Mouse (Mus musculus) CD8-positive naive resting alpha-beta T cell, adult 2 months (primary cell): Measurements from ENCODE around the gene Recql5.

ENCODE experiments used
- DNase-seq, 2 experiments: peaks; one replicate each; pipeline ENCODE4 v3.0.0; 2022; ENCODE audit warnings: low read depth in 2 of 2, low spot score in 2 of 2

Recql5 gene

GRCm38 (mm10) chr11:115901338-115902161 lies 31.7 kb downstream of the Recql5 start:
- no peak for DNase-seq

DNA sequence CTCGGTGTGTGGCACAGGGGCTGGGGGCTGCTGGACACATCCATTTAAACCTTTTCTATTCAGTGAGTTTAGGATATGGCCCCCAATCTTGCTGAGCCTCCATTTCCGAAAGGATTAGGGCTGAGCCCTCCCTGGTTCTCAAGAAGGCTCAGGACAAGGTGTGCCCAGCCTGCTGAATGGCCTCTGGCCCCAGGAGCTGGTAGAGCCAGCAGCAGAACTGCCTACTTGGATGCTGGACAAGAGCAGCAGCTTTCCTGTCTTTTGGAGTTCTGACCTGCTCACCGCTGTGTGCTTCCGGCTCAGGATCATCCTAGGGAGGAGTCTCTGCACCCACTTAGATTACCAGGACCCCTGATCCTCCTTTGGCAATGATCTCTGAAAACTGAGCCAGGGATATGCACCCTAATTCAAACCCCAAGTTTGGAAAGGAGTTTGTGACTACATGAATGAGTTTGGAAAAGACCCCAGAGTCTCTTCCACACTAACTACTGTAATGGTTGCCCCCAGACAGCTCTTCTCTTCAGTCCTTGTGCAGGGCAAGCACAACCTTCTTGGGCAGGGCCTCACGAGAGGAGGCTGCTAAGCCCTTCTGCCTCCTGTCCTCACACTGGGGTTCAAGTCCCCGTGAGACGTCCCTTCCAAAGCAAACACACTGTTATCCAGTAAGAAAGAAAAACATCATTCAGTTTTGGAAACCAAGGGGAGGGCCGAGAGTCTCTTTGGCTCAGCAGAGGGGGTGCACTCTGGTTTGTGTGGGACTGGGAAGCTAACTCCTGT lies 32.5 kb downstream of the Recql5 start:
- no peak for DNase-seq

- no peak for DNase-seq
Observed at GRCm38 (mm10) chr11:115899486-115900266, 33.6 kb downstream of the Recql5 start, which contains the start of gene Smim5. Gene Smim5 (plus strand): TSS chr11:115899966.

- peak; percentile 46 to 64 for DNase-seq
Observed at GRCm38 (mm10) chr11:115898886-115899285, 34.4 kb downstream of the Recql5 start.

DNA sequence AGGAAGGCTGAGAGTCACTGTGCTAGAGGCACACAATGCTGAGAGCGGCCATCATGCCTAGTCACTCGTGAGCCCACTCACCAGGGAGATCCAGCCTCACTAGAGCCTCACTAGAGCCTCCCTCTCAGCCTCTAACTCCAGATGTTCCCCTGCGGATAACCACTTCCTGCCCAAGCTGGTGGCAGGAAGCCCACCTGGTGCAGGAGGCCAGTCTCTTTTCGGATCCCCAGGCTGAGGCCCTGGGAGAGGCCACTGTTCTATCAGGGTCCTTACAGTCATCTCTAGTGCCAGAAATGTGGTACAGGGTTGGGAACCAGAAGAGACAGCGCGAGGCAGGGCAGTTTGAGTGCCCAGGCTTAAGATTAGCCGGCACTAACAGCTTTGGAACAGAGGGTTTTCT lies 34.8 kb downstream of the Recql5 start:
- peak; percentile 10 to 26 for DNase-seq

DNA sequence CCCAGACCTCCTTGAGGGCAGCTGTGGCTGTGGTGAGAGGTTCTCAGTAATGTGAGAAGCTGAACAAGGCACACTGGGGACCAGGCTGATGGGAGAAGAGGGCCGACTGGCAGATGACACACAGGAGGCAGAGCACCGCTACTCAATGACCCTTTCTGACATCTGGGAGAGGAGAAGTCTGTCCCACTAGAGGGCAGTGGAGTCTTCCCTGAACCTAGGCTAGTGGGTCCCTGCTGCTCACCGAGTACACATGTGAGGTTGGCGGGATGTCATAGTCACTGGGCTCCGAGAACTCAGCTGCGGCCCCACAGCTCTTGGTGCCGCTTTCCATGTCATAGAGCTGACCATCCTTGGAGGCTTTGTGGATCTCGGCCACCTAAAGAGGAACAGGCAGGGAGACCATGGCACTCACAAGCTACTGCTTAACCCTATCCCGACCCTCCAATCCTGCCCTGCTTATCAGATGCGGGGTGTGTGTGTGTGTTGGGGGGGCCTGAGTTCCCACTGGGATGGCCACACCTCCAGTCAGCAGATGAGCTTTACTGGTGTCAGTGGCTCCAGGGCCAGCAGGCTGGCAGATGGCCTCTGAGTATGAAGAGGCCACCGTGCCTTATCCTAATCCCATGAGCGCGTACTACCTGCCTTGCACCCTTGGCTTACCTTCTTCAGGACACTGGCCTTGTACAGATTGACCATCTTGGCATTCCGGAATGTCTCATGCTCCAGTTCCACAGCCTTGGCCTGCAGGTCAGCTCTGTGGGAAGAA lies 38.3 kb downstream of the Recql5 start:
- DNase-seq, result no peak

DNA sequence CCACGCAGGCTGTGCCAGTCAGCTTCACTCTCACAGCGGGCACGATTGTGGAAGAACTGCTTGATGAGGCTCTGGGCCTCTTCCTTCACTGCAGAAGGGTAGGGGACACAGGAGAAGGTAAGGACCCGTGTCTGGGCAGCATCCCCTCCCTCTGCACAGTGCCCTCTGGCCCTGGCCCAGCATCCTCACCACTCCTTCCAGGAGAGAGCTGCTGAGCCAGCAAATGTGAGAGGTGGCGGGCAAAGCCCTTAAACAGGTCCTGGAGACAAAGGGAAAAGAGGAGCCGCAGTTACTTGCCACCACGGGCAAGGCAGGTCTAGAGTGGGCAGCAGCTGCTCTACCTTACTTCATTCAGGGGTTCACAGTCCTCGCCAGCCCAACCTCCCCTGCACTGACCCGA lies 40.2 kb downstream of the Recql5 start:
- DNase-seq, result no peak

- no peak for DNase-seq
Observed at GRCm38 (mm10) chr11:115892213-115892612, 41.1 kb downstream of the Recql5 start.

DNA sequence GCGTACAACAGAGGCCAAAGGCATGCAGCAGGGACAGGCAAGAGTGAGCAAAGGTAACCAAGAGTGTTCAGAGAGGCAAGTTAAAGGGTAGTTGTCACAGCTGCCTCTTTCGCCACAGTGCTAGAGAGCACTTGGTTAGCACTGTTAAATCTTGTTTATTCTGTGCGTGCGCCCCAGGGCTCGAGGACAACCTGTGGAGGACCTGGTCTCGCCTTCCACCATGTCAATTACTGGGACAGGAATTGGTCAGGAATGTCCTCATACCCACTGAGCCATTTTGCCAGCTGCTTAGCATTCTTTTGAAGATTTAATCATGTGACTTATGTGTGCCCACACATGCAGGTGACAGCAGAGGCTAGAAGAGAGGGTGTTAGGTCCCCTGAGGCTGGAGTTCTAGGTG lies 44.1 kb downstream of the Recql5 start:
- DNase-seq, result no peak

DNA sequence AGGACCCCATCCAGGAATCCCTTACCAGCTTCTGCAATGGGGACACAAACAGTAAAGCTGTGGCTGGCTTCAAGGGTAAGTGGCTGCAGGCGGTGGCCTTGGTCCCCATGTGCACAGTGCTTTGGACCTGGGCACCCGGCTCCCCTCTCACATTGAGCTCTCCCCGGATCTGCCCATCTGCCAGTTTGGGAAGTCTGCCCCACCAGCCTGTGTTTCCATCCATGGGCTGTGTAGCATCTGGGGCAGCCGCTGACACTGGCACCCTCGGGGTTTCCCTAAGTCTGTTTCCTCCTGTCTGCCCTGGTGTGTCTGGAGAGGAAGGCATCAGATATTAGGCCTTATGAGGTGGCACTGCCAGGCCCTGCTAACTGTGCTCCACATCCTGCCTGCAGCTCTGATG lies 45.3 kb downstream of the Recql5 start:
- DNase-seq, result no peak

DNA sequence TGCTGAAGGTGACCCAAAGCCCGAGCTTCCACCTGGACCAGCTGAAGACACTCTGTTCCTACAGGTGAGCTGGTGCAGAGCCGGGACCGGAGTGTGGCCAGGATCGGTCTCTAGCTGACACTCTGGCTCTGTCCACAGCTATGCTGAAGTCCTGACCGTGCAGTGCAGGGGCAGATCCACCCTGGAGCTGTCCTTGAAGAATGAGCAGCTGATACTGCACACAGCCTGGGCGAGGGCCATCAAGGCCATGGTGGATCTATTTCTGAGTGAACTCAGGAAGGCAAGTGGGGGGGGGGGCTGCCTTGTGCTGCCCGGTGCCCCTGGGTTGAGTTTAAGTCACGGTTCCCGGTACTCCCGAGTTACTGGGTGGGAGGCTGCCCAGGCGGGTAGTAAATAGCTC lies 46.8 kb downstream of the Recql5 start:
- DNase-seq, result no peak

DNA sequence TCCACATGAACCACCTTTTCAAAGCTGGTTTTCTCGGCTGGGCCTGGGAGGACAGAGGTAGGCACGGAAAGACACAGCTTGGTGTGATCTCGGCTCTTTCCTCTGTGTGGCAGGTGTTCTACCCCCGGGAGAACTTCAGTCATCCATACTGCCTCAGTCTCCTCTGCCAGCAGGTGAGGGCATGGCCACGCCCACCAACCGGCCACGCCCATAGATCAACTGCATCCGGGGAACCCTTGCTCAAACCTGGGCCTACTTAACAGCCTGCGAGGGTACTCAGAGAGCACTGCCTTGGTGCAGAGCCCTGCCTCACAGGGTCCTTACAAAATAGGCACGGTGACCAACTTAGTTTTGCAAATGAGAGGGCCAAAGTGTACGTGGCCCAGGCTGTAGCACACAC lies 48.0 kb downstream of the Recql5 start:
- no peak for DNase-seq

DNA sequence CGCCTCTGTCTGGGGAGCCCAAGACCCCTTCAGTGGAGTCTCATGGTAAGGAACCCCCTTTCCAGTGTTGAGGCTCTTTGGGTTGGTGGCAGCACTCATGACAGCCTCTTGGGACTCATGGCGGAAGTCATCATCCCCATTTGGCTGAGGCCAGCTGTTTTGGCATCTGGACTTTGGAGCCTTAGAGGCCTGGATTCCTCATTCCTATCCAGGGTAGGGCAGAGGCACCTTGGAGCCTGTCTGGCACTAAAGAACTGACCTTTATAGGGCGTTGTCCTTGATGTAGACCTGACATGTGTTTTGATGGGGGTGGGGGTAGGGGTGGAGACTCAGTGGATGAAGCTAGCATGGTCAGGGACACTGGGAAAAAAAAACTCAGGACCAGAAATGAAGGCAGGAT lies 48.9 kb downstream of the Recql5 start:
- no peak for DNase-seq

- no peak for DNase-seq
Observed at GRCm38 (mm10) chr11:115883251-115883650, 50.0 kb downstream of the Recql5 start.

- DNase-seq, result peak; percentile 58 to 60
Observed at GRCm38 (mm10) chr11:115881002-115881401, 52.3 kb downstream of the Recql5 start.

DNA sequence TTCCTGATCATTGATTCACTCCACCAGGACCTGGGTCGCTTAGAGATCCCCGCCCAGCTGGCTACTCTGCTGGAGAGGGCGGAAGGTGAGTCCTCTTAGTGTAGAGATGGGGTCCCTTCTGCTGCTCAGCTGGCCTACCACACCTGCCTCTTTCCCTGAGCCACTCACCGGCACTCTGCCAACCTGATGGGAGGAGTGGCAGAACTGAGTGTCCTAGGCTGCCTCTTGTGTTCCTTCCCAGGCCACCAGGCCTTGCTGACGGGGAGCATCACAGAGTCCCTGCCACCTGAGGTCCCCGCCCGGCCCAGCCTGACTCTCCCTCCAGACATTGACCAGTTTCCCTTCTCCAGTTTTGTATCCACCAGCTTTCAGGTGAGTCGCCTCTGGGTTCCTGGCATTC lies 55.2 kb downstream of the Recql5 start:
- DNase-seq, result no peak

DNA sequence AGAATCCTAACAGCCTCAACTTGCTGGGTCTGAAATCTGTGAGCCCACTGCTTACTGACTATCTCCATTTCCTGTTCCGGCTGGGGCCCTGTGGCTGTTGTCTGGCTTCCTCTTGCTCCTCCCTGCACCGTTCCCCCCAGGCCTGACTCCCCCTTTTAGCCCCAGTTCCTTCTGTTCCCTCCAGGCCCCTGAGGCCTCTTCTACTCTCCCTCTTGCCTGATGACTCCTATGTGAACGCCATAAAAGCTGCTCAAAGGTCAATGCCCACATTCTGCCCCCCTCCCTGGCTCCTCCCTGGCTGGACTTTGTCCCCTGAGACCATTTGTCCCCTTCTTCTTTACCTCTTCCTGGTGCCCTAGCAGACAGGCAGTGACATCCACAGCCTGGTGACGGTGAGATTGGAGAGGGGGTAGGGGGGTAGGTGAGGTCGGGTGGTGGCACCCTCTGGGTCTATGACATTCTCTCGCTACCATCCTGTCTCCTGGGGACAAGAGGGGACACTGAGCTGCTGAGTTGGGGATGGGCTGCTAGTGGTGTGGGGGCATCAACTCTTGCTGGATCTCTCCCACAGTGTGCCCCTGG lies 56.0 kb downstream of the Recql5 start:
- DNase-seq, result no peak

GRCm38 (mm10) chr11:115876438-115876837 lies 56.8 kb downstream of the Recql5 start:
- no peak for DNase-seq

DNA sequence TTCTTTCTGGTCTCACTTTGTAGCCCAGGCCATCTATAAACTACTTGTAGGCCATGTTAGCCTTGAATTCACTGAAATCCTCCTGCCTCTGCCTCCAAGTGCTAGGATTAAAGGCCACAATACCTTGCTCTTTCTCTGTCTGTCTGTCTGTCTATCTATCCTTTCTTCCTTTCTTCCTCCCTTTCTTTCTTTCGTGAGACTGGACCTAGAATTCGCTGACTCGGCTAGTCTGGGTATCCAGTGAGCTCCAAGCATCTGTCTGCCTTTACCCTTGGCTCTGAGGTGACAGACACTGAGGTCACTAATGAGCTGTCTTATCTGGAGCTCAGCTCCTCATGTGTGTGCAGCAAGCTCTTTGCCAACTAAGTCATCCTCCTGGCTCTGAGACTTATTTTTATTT lies 57.3 kb downstream of the Recql5 start:
- DNase-seq, result no peak

DNA sequence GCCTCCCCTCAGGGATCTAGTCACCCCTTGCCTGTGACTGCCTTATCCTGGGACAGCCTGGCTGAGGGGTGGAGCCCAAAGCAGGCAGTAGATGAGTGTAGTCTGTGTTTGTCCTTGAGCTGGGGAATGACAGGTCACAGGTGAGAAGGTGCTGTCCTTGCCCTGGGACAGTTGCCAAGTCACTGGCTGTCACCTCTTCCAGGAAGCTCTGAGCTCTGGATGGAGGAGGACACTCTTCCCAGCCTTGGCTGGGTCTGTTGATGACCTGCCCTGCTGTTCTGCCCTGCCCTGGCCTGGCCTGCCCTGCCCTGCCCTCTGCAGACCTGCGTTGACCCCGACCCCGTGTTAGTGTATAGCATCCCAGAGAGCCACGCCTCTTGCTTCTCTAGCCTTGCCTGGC lies 60.8 kb downstream of the Recql5 start:
- no peak for DNase-seq

GRCm38 (mm10) chr11:115869393-115869792 lies 63.9 kb downstream of the Recql5 start:
- no peak for DNase-seq
